Mouse (Mus musculus): ENCODE results near the gene AC170998.1. TPM values are rescaled to one million over a fixed set of nuclear protein-coding genes. Genes with fewer than 3 reads are reported as not detected.
"Not testable (repeated sequence)": the region's sequence is repeated elsewhere in the genome, so short reads cannot be mapped to it uniquely, and the experiment has no call there.

Gene AC170998.1
- polyA plus RNA-seq, 2 experiments = 0.06 to 0.74 TPM

DNA sequence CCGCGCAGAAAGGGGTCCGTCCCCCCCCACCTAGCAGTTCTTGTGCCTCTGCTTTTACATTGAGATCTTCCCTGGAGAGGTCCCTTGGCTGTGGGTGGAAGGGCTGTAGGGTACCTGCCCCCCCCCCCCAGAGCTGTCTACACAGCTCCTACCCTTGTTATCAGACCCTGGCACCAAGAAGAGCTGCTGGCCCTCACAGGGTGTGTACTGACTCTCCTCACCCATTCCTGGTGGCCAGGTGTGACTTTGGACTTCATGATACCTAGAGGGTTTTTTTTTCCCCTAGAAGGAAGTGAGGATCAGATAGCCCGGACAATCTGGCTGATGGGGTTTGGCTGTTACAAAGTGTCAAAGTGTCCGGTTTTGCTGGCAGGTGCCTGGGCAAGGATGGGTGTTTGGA is 45.4 kb downstream of the AC170998.1 start:
- Histone ChIP-seq H3K4me3 (ENCODE audit: insufficient read depth in 1 of 2, low read depth in 2 of 2, low read length in 2 of 2) (no peak overlapping the region), H3K27me3 (ENCODE audit: control insufficient read depth, insufficient read depth, low read length) (peaks cover 38% of the 10 kb centered on the region), H3K9ac (replicated peaks) (no peak overlapping the region), H3K36me3 (replicated peaks; ENCODE audit: control insufficient read depth, insufficient read depth, low read depth) (no peaks in the 10 kb centered on the region), H3K4me1 (replicated peaks; ENCODE audit: control insufficient read depth in 2 of 2, insufficient read depth in 2 of 2, low read length in 1 of 2) (no peaks in the 10 kb centered on the region), H3K27ac (no peak overlapping the region), H3K9me3 (ENCODE audit: control insufficient read depth, low read length) (no peaks in the 10 kb centered on the region), H3K4me2 (ENCODE audit: low read depth) (no peak overlapping the region)
- DNase-seq (ENCODE audit: low read depth in 3 of 3, low spot score in 3 of 3) (no peak), ATAC-seq (ENCODE audit: insufficient read depth) (no peak)
- 65% methylated on average over 5 of the region's 5 CpGs for WGBS (ENCODE audit: insufficient replicate concordance)
- TF ChIP-seq CTCF (IDR thresholded peaks at IDR 0.05; ENCODE audit: low read depth) (no peak), EP300 (IDR thresholded peaks at IDR 0.05; ENCODE audit: low read depth) (no peak)

DNA sequence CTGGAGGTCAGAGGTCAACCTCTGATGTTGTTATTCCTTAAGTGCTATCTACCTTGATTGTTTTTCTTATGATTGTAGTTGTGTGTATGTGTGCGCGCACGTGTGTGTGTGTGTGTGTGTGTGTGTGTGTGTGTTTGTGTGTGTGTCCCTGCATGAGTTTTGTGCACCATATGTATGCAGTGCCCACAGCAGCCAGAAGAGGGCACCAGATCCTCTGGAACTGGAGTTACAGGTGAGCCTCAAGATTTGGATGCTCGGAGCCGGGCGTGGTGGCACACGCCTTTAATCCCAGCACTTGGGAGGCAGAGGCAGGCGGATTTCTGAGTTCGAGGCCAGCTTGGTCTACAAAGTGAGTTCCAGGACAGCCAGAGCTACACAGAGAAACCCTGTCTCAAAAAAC is 48.4 kb downstream of the AC170998.1 start:
- WGBS (ENCODE audit: insufficient replicate concordance) = 90% methylated on average over 7 of the region's 9 CpGs
- not testable (repeated sequence) for H3K9ac ChIP-seq (replicated peaks); DNase-seq (ENCODE audit: low read depth in 3 of 3, low spot score in 3 of 3); H3K27ac ChIP-seq; H3K4me2 ChIP-seq (ENCODE audit: low read depth); H3K4me3 ChIP-seq (ENCODE audit: insufficient read depth in 1 of 2, low read depth in 2 of 2, low read length in 2 of 2); H3K4me1 ChIP-seq (replicated peaks; ENCODE audit: control insufficient read depth in 2 of 2, insufficient read depth in 2 of 2, low read length in 1 of 2); H3K36me3 ChIP-seq (replicated peaks; ENCODE audit: control insufficient read depth, insufficient read depth, low read depth); ATAC-seq (ENCODE audit: insufficient read depth); H3K9me3 ChIP-seq (ENCODE audit: control insufficient read depth, low read length)
- peak; percentile 70 for TF ChIP-seq CTCF (IDR thresholded peaks at IDR 0.05; ENCODE audit: low read depth)
- peaks cover 22% of the 10 kb centered on the region for H3K27me3 ChIP-seq (ENCODE audit: control insufficient read depth, insufficient read depth, low read length)

DNA sequence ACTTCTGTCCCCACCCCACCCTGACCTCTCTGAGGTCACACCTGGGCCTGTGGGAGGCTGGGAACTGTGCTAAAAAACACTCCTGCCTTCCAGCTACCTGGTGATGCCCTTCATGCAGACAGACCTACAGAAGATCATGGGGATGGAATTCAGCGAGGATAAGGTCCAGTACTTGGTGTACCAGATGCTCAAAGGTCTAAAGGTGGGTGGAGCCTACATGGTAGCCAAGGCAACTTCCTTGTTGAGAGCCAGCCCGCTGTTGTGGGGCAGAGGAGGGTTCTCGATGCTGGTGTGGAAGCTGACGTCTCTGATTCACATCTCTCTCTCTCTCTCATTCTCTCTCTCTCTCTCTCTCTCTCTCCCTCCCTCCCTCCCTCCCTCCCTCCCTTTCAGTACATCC is 49.3 kb downstream of the AC170998.1 start:
- H3K4me1 ChIP-seq (replicated peaks; ENCODE audit: control insufficient read depth in 2 of 2, insufficient read depth in 2 of 2, low read length in 1 of 2) = no peaks in the 10 kb centered on the region
- peaks cover 14% of the 10 kb centered on the region for H3K27me3 ChIP-seq (ENCODE audit: control insufficient read depth, insufficient read depth, low read length)
- DNase-seq (ENCODE audit: low read depth in 3 of 3, low spot score in 3 of 3) (no peak), ATAC-seq (ENCODE audit: insufficient read depth) (no peak)
- no peak overlapping the region for H3K27ac ChIP-seq
- no peak overlapping the region for H3K9ac ChIP-seq (replicated peaks)
- H3K36me3 ChIP-seq (replicated peaks; ENCODE audit: control insufficient read depth, insufficient read depth, low read depth) = no peaks in the 10 kb centered on the region
- whole genome bisulfite sequencing (ENCODE audit: insufficient replicate concordance) = 70% methylated on average over 4 of the region's 4 CpGs
- H3K4me2 ChIP-seq (ENCODE audit: low read depth) = no peak overlapping the region
- no peaks in the 10 kb centered on the region for H3K9me3 ChIP-seq (ENCODE audit: control insufficient read depth, low read length)
- TF ChIP-seq EP300 (IDR thresholded peaks at IDR 0.05; ENCODE audit: low read depth) (no peak), CTCF (IDR thresholded peaks at IDR 0.05; ENCODE audit: low read depth) (no peak)
- no peak overlapping the region for H3K4me3 ChIP-seq (ENCODE audit: insufficient read depth in 1 of 2, low read depth in 2 of 2, low read length in 2 of 2)

Other genes starting within 250 kb of the AC170998.1 start
- 5.3 and 7.3 TPM in 2 replicates for gene Fkbp5, start 208.6 kb upstream of the AC170998.1 start, polyA plus RNA-seq (2012; rRNA removed)
- 3.5 and 3.6 TPM in 2 replicates for gene Fkbp5, start 208.6 kb upstream of the AC170998.1 start, polyA plus RNA-seq (2014; fragmentation: Nextera tagmentation; extraction: Ambion mirVana)
- gene Armc12, start 195.3 kb upstream of the AC170998.1 start, polyA plus RNA-seq (2012; rRNA removed) = 0.03 TPM in 1 of 2 replicates, not detected in the other
- not detected in 2 replicates for gene Armc12, start 195.3 kb upstream of the AC170998.1 start, polyA plus RNA-seq (2014; fragmentation: Nextera tagmentation; extraction: Ambion mirVana)
- gene Clpsl2, start 176.7 kb upstream of the AC170998.1 start, polyA plus RNA-seq (2012; rRNA removed) = not detected in 2 replicates
- gene Clpsl2, start 176.7 kb upstream of the AC170998.1 start, polyA plus RNA-seq (2014; fragmentation: Nextera tagmentation; extraction: Ambion mirVana) = not detected in 2 replicates
- gene Clps, start 165.3 kb upstream of the AC170998.1 start, polyA plus RNA-seq (2012; rRNA removed) = 1.2 and 3.3 TPM in 2 replicates
- 2.9 and 3.7 TPM in 2 replicates for gene Clps, start 165.3 kb upstream of the AC170998.1 start, polyA plus RNA-seq (2014; fragmentation: Nextera tagmentation; extraction: Ambion mirVana)
- not detected in 2 replicates for gene Lhfpl5, start 150.4 kb upstream of the AC170998.1 start, polyA plus RNA-seq (2012; rRNA removed)
- not detected in 2 replicates for gene Lhfpl5, start 150.4 kb upstream of the AC170998.1 start, polyA plus RNA-seq (2014; fragmentation: Nextera tagmentation; extraction: Ambion mirVana)
- gene Srpk1, start 103.4 kb upstream of the AC170998.1 start, polyA plus RNA-seq (2012; rRNA removed) = 11.5 and 12.9 TPM in 2 replicates
- 40.8 and 41.8 TPM in 2 replicates for gene Srpk1, start 103.4 kb upstream of the AC170998.1 start, polyA plus RNA-seq (2014; fragmentation: Nextera tagmentation; extraction: Ambion mirVana)
- 0.26 and 0.35 TPM in 2 replicates for gene Slc26a8, start 35.9 kb upstream of the AC170998.1 start, polyA plus RNA-seq (2012; rRNA removed)
- 0.11 and 0.21 TPM in 2 replicates for gene Slc26a8, start 35.9 kb upstream of the AC170998.1 start, polyA plus RNA-seq (2014; fragmentation: Nextera tagmentation; extraction: Ambion mirVana)
- gene Mapk14, start 34.8 kb upstream of the AC170998.1 start, polyA plus RNA-seq (2012; rRNA removed) = 30.3 and 37.8 TPM in 2 replicates
- 33.2 and 36.1 TPM in 2 replicates for gene Mapk14, start 34.8 kb upstream of the AC170998.1 start, polyA plus RNA-seq (2014; fragmentation: Nextera tagmentation; extraction: Ambion mirVana)
- gene Mapk13, start 43.2 kb downstream of the AC170998.1 start, polyA plus RNA-seq (2012; rRNA removed) = 1.5 and 1.6 TPM in 2 replicates
- gene Mapk13, start 43.2 kb downstream of the AC170998.1 start, polyA plus RNA-seq (2014; fragmentation: Nextera tagmentation; extraction: Ambion mirVana) = 1.5 and 1.6 TPM in 2 replicates
- 95.9 and 98.3 TPM in 2 replicates for gene Brpf3, start 75.0 kb downstream of the AC170998.1 start, polyA plus RNA-seq (2012; rRNA removed)
- gene Brpf3, start 75.0 kb downstream of the AC170998.1 start, polyA plus RNA-seq (2014; fragmentation: Nextera tagmentation; extraction: Ambion mirVana) = 48.6 and 66.8 TPM in 2 replicates
- 0.01 and 0.02 TPM in 2 replicates for gene Pnpla1, start 132.3 kb downstream of the AC170998.1 start, polyA plus RNA-seq (2012; rRNA removed)
- 0.04 TPM in 1 of 2 replicates, not detected in the other for gene Pnpla1, start 132.3 kb downstream of the AC170998.1 start, polyA plus RNA-seq (2014; fragmentation: Nextera tagmentation; extraction: Ambion mirVana)
- 0.06 TPM in 2 replicates for gene 4930539E08Rik, start 189.2 kb downstream of the AC170998.1 start, polyA plus RNA-seq (2012; rRNA removed)
- 0.03 and 0.14 TPM in 2 replicates for gene 4930539E08Rik, start 189.2 kb downstream of the AC170998.1 start, polyA plus RNA-seq (2014; fragmentation: Nextera tagmentation; extraction: Ambion mirVana)
- 0.23 and 0.32 TPM in 2 replicates for gene Pxt1, start 217.8 kb downstream of the AC170998.1 start, polyA plus RNA-seq (2012; rRNA removed)
- gene Pxt1, start 217.8 kb downstream of the AC170998.1 start, polyA plus RNA-seq (2014; fragmentation: Nextera tagmentation; extraction: Ambion mirVana) = 0.14 and 0.45 TPM in 2 replicates
- gene Kctd20, start 225.9 kb downstream of the AC170998.1 start, polyA plus RNA-seq (2012; rRNA removed) = 22.7 and 30.4 TPM in 2 replicates
- 53.9 and 55.3 TPM in 2 replicates for gene Kctd20, start 225.9 kb downstream of the AC170998.1 start, polyA plus RNA-seq (2014; fragmentation: Nextera tagmentation; extraction: Ambion mirVana)

All from liver, embryonic 14.5 days (tissue).